In genomic region chr5:117117241-117117640, GRCm38 (mm10) we compare ENCODE assay signal across 25 mouse cellular contexts. TPM values are rescaled to one million over a fixed set of nuclear protein-coding genes. Genes with fewer than 3 reads are reported as not detected.
A peak's percentile ranks its signal among the peaks of the same experiment; 100 is the strongest.
DNase-seq lines count a peak whose midpoint lies in the region; ATAC-seq and TF ChIP-seq lines count a peak whose summit lies in the region.
"Had no signal": no experiment of that assay in that cellular context is flagged by ENCODE, and none has a peak within 500 bp of the region (broad histone marks: within the 10 kb centered on the region; RNA-seq: fewer than 3 reads in every experiment).

No protein-coding gene starts in this region.

- peaks cover 1% of the 10 kb centered on the region; the same call in 1 of the 2 replicates for H3K4me1 ChIP-seq in heart, adult 2 months (ENCODE audit: control insufficient read depth, insufficient read depth, low read length)
- H3K4me1 ChIP-seq in midbrain, embryonic 11.5 days (ENCODE audit: control insufficient read depth, insufficient read depth, low read length): peaks cover 9% of the 10 kb centered on the region
- H3K4me1 ChIP-seq in midbrain, embryonic 16.5 days (ENCODE audit: control insufficient read depth, insufficient read depth, low read length): peaks cover 26% of the 10 kb centered on the region
- H3K4me1 ChIP-seq in liver, embryonic 13.5 days (replicated peaks): peaks cover 57% of the 10 kb centered on the region
- peaks cover 4% of the 10 kb centered on the region; the same call in 1 of the 2 replicates for H3K4me1 ChIP-seq in small intestine, adult 2 months (ENCODE audit: control insufficient read depth, insufficient read depth, insufficient read length, low read length)
- peaks cover 49% of the 10 kb centered on the region for H3K4me1 ChIP-seq in forebrain, embryonic 10.5 days

- 0 out of 2 replicates have a peak, but pooled peaks cover 1% of the 10 kb centered on the region for H3K79me2 ChIP-seq in heart, adult 2 months (replicated peaks; ENCODE audit: control insufficient read depth, insufficient read depth, low read length)

- H3K4me3 ChIP-seq in heart, adult 2 months: no peak overlapping the region
- H3K4me3 ChIP-seq in midbrain, embryonic 11.5 days (ENCODE audit: low read depth, low read length): no peak overlapping the region
- no peak overlapping the region for H3K4me3 ChIP-seq in midbrain, embryonic 16.5 days (ENCODE audit: low read depth, low read length)
- H3K4me3 ChIP-seq in liver, embryonic 13.5 days (replicated peaks): no peak overlapping the region
- no peak overlapping the region for H3K4me3 ChIP-seq in small intestine, adult 2 months (ENCODE audit: low read depth, low read length)
- no peak overlapping the region for H3K4me3 ChIP-seq in forebrain, embryonic 10.5 days
- H3K4me3 ChIP-seq: heart, embryonic 15.5 days; midbrain, embryonic 12.5 days had no signal

- TF ChIP-seq CTCF in heart, adult 2 months (IDR thresholded peaks at IDR 0.05): no peak
- TF ChIP-seq CTCF in small intestine, adult 2 months (IDR thresholded peaks at IDR 0.05; ENCODE audit: extremely low read depth, insufficient read length, insufficient replicate concordance, low read depth, low read length): no peak

- no peak overlapping the region for H3K4me2 ChIP-seq in midbrain, embryonic 11.5 days
- H3K4me2 ChIP-seq in midbrain, embryonic 16.5 days (ENCODE audit: low read length): no peak overlapping the region
- no peak overlapping the region for H3K4me2 ChIP-seq in liver, embryonic 13.5 days
- H3K4me2 ChIP-seq: heart, embryonic 15.5 days; midbrain, embryonic 12.5 days had no signal

- no peaks in the 10 kb centered on the region for H3K27me3 ChIP-seq in heart, adult 2 months (ENCODE audit: control insufficient read depth, insufficient read depth, low read length)
- H3K27me3 ChIP-seq in midbrain, embryonic 11.5 days (ENCODE audit: control insufficient read depth, insufficient read depth, low read length): peaks cover 4% of the 10 kb centered on the region; the same call in 1 of the 2 replicates
- peaks cover 9% of the 10 kb centered on the region for H3K27me3 ChIP-seq in midbrain, embryonic 16.5 days (ENCODE audit: control insufficient read depth, insufficient read depth, low read depth, low read length)
- H3K27me3 ChIP-seq in liver, embryonic 13.5 days: no peaks in the 10 kb centered on the region
- H3K27me3 ChIP-seq in small intestine, adult 2 months (ENCODE audit: control insufficient read depth, insufficient read depth, low read length): no peaks in the 10 kb centered on the region
- peaks cover 20% of the 10 kb centered on the region for H3K27me3 ChIP-seq in forebrain, embryonic 10.5 days (ENCODE audit: poor library complexity, severe bottlenecking)
- H3K27me3 ChIP-seq: heart, embryonic 15.5 days; Patski had no signal

- no peaks in the 10 kb centered on the region for H3K36me3 ChIP-seq in heart, adult 2 months (ENCODE audit: control insufficient read depth, insufficient read depth, low read length)
- H3K36me3 ChIP-seq in midbrain, embryonic 11.5 days (ENCODE audit: control insufficient read depth, insufficient read depth, low read length): peaks cover 5% of the 10 kb centered on the region; the same call in 1 of the 2 replicates
- no peaks in the 10 kb centered on the region for H3K36me3 ChIP-seq in midbrain, embryonic 16.5 days (ENCODE audit: control insufficient read depth, insufficient read depth, low read length)
- H3K36me3 ChIP-seq in liver, embryonic 13.5 days: peaks cover 17% of the 10 kb centered on the region
- peaks cover 9% of the 10 kb centered on the region for H3K36me3 ChIP-seq in small intestine, adult 2 months (ENCODE audit: control insufficient read depth, insufficient read depth, low read length)
- H3K36me3 ChIP-seq in forebrain, embryonic 10.5 days (replicated peaks): peaks cover 17% of the 10 kb centered on the region

- peak overlapping the region; percentile 31; the same call in 1 of the 2 replicates for H3K27ac ChIP-seq in heart, adult 2 months
- no peak overlapping the region for H3K27ac ChIP-seq in midbrain, embryonic 11.5 days (ENCODE audit: low read depth, low read length)
- H3K27ac ChIP-seq in midbrain, embryonic 16.5 days (ENCODE audit: low read length): no peak overlapping the region
- H3K27ac ChIP-seq in liver, embryonic 13.5 days: peak overlapping the region; percentile 54
- H3K27ac ChIP-seq in small intestine, adult 2 months (ENCODE audit: insufficient read depth, low read depth, low read length): peak overlapping the region; percentile 42; the same call in 1 of the 2 replicates
- H3K27ac ChIP-seq in forebrain, embryonic 10.5 days: no peak overlapping the region
- H3K27ac ChIP-seq: heart, embryonic 15.5 days; midbrain, embryonic 12.5 days had no signal

- H3K9ac ChIP-seq in heart, adult 2 months (ENCODE audit: low read depth, low read length): no peak overlapping the region
- no peak overlapping the region for H3K9ac ChIP-seq in midbrain, embryonic 11.5 days (ENCODE audit: low read length)
- H3K9ac ChIP-seq in midbrain, embryonic 16.5 days (ENCODE audit: low read depth, low read length): no peak overlapping the region
- H3K9ac ChIP-seq in liver, embryonic 13.5 days: no peak overlapping the region
- H3K9ac ChIP-seq: heart, embryonic 15.5 days; midbrain, embryonic 12.5 days had no signal

- intact Hi-C loops in heart, adult 2 months (cut with DNase I): loop anchor here (1.0 to 10.0 kb wide), 6 partner anchors 170 to 375 kb away; partner anchors contain the start of genes Pebp1 and Rfc5

- DNase-seq in heart, adult 2 months: no peak
- no peak for DNase-seq in heart, adult 8-10 months (ENCODE audit: low spot score)
- DNase-seq in midbrain, embryonic 11.5 days (ENCODE audit: low spot score, missing footprints): peak; percentile 19
- DNase-seq in liver, embryonic 13.5 days: no peak
- no peak for DNase-seq in forebrain, embryonic 10.5 days (ENCODE audit: extremely low spot score, low spot score)
- DNase-seq: adrenal gland, postnatal 25 days; B cell, adult 2 months; cerebellum, adult 8-10 months; cerebellum, postnatal 36 days; embryo, embryonic 11 days; kidney, postnatal 4 days; lung, adult 18-20 months; lung, postnatal 10 days; retina, postnatal 1 day; right cerebral cortex, postnatal 25 days; thymus, postnatal 25 days had no signal

- H3K9me3 ChIP-seq in midbrain, embryonic 11.5 days (ENCODE audit: control insufficient read depth, low read length): no peaks in the 10 kb centered on the region
- no peaks in the 10 kb centered on the region for H3K9me3 ChIP-seq in midbrain, embryonic 16.5 days (replicated peaks; ENCODE audit: control insufficient read depth, low read length, poor library complexity, severe bottlenecking)
- no peaks in the 10 kb centered on the region for H3K9me3 ChIP-seq in liver, embryonic 13.5 days (replicated peaks)
- H3K9me3 ChIP-seq in forebrain, embryonic 10.5 days: no peaks in the 10 kb centered on the region
- H3K9me3 ChIP-seq: G1E; heart, embryonic 15.5 days; midbrain, embryonic 12.5 days had no signal

- no peak for TF ChIP-seq POLR2A in heart, adult 2 months (IDR thresholded peaks at IDR 0.05; ENCODE audit: insufficient read depth, low read depth, low read length)
- no peak for TF ChIP-seq POLR2A in small intestine, adult 2 months (IDR thresholded peaks at IDR 0.05; ENCODE audit: low read depth, low read length)

- WGBS in heart, adult 2 months: 67% methylated on average over 2 of the region's 2 CpGs
- WGBS in midbrain, embryonic 11.5 days: 87% methylated on average over 2 of the region's 2 CpGs
- WGBS in midbrain, embryonic 16.5 days: 87% methylated on average over 2 of the region's 2 CpGs
- 65% methylated on average over 2 of the region's 2 CpGs for WGBS in liver, embryonic 13.5 days (ENCODE audit: insufficient replicate concordance)
- WGBS in small intestine, adult 2 months: 87% methylated on average over 2 of the region's 2 CpGs
- 78% methylated on average over 2 of the region's 2 CpGs for WGBS in forebrain, embryonic 10.5 days

- no peak for TF ChIP-seq EP300 in heart, adult 2 months (IDR thresholded peaks at IDR 0.05; ENCODE audit: insufficient read depth, low read depth, low read length)

- ATAC-seq in midbrain, embryonic 11.5 days (ENCODE audit: low FRiP score): no peak
- ATAC-seq in midbrain, embryonic 16.5 days: no peak
- ATAC-seq in liver, embryonic 13.5 days (ENCODE audit: low read depth): no peak
- ATAC-seq: forebrain, embryonic 16.5 days; hindbrain, embryonic 16.5 days; intestine, postnatal 0 days; Patski had no signal

RNA-seq across cellular contexts. Expression of gene Suds3, which starts 1.3 kb away (rescaled TPM):
- 100 to 1,000 TPM in 1 of 2 experiments, 10 to 100 TPM in 1; 76.8 to 112 TPM for total RNA-seq in heart, adult 2 months (2021)
- polyA plus RNA-seq in heart, adult 2 months (2012; rRNA removed): 44.7 and 55.9 TPM in 2 replicates
- total RNA-seq in heart, adult 8-10 months (2022): 100 to 1,000 TPM in 1 of 4 experiments, 10 to 100 TPM in 3; 75.9 to 101 (median 94.1) TPM
- 49.0 and 50.3 TPM in 2 replicates for polyA plus RNA-seq in midbrain, embryonic 11.5 days (2014; fragmentation: Nextera tagmentation; extraction: Ambion mirVana)
- polyA plus RNA-seq in midbrain, embryonic 16.5 days (2015; fragmentation: Nextera tagmentation; extraction: Ambion mirVana): 82.3 and 83.6 TPM in 2 replicates
- 38.1 and 43.2 TPM in 2 replicates for polyA plus RNA-seq in liver, embryonic 13.5 days (2015; fragmentation: Nextera tagmentation; extraction: Ambion mirVana)
- polyA plus RNA-seq in small intestine, adult 2 months (2012; rRNA removed): 51.1 and 114 TPM in 2 replicates
- polyA plus RNA-seq in forebrain, embryonic 10.5 days (2016; fragmentation: Nextera tagmentation; extraction: Ambion mirVana): 78.5 and 81.4 TPM in 2 replicates

RNA-seq across cellular contexts. Expression of gene Taok3, which starts 2.7 kb away (rescaled TPM):
- 1 to 10 TPM; 6.2 to 7.8 TPM for total RNA-seq in heart, adult 2 months (2021)
- polyA plus RNA-seq in heart, adult 2 months (2012; rRNA removed): 3.1 and 4.7 TPM in 2 replicates
- 1 to 10 TPM; 6.1 to 8.4 (median 6.3) TPM for total RNA-seq in heart, adult 8-10 months (2022)
- polyA plus RNA-seq in midbrain, embryonic 11.5 days (2014; fragmentation: Nextera tagmentation; extraction: Ambion mirVana): 19.3 and 19.7 TPM in 2 replicates
- 67.1 and 69.2 TPM in 2 replicates for polyA plus RNA-seq in midbrain, embryonic 16.5 days (2015; fragmentation: Nextera tagmentation; extraction: Ambion mirVana)
- 49.3 and 56.2 TPM in 2 replicates for polyA plus RNA-seq in liver, embryonic 13.5 days (2015; fragmentation: Nextera tagmentation; extraction: Ambion mirVana)
- 10.7 and 32.0 TPM in 2 replicates for polyA plus RNA-seq in small intestine, adult 2 months (2012; rRNA removed)
- 9.3 and 9.4 TPM in 2 replicates for polyA plus RNA-seq in forebrain, embryonic 10.5 days (2016; fragmentation: Nextera tagmentation; extraction: Ambion mirVana)

Comparison
In these comparisons a context has a peak if more than half of its experiments do, and no peak if none do; other contexts are left out.
1. H3K27ac ChIP-seq: peak in heart, adult 2 months (single experiment), liver, embryonic 13.5 days (single experiment) and small intestine, adult 2 months (single experiment); none in midbrain, embryonic 11.5 days (single experiment), midbrain, embryonic 16.5 days (single experiment) and forebrain, embryonic 10.5 days (single experiment).